Mouse (Mus musculus): ENCODE measurements at regions not wholly inside any gene's neighbourhood (a gene's known extent, or its start where the extent isn't known, plus 50 kb on each side); places are given as distances from the start of the nearest gene placed in this dataset.

GRCm38 (mm10) chr1:19881193-19881592 lies 672.5 kb downstream of the Tfap2b start:
- 37% methylated on average over 8 of the region's 8 CpGs for WGBS
- H3K36me3 ChIP-seq: no peaks in the 10 kb centered on the region
- no peaks in the 10 kb centered on the region for H3K9me3 ChIP-seq
- 0 out of 2 replicates have a peak overlapping the region, but pooled peaks have one; percentile 4 for H3K4me3 ChIP-seq
- ATAC-seq (ENCODE audit: low FRiP score): peak; percentile 69; the same call in 1 of the 2 replicates
- no peaks in the 10 kb centered on the region for H3K27me3 ChIP-seq
- no peak overlapping the region for H3K9ac ChIP-seq
- peak overlapping the region; percentile 43 for H3K4me2 ChIP-seq
- peaks cover 13% of the 10 kb centered on the region; the same call in 1 of the 2 replicates for H3K4me1 ChIP-seq (replicated peaks)
- no peak overlapping the region for H3K27ac ChIP-seq

- no peak overlapping the region for H3K27ac ChIP-seq
- no peaks in the 10 kb centered on the region for H3K9me3 ChIP-seq
- peaks cover 9% of the 10 kb centered on the region for H3K4me1 ChIP-seq (replicated peaks)
- H3K4me3 ChIP-seq: no peak overlapping the region
- WGBS: 57% methylated on average over 5 of the region's 5 CpGs
- no peaks in the 10 kb centered on the region for H3K27me3 ChIP-seq
- no peak overlapping the region for H3K4me2 ChIP-seq
- no peak overlapping the region for H3K9ac ChIP-seq
- ATAC-seq (ENCODE audit: low FRiP score): no peak
- H3K36me3 ChIP-seq: no peaks in the 10 kb centered on the region
Measured at GRCm38 (mm10) chr1:19899426-19899825, 690.7 kb downstream of the Tfap2b start.

DNA sequence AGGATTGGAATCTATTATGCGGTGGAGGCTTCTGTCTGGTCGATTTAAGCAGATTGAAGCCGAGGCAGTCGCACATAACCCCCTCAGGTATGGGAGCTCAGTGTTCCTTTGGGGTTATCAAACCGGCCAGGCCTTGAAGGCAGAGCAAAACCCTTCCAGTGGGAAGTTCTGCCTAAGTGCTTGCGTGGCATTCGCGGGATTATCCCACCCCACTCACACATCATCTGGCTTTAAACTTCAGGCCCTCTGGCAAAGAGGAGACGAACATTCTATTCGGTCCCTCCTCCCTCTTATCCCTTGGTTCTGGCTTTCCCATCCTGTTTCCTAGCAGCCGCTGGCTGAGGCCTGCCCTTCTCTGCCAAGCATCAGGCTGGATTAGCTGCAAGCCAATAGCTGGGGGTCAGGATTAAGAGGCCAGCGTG lies 691.2 kb downstream of the Tfap2b start:
- WGBS: 34% methylated on average over 12 of the region's 12 CpGs
- no peak overlapping the region for H3K9ac ChIP-seq
- H3K27ac ChIP-seq: no peak overlapping the region
- no peak overlapping the region for H3K4me3 ChIP-seq
- H3K4me1 ChIP-seq (replicated peaks): peaks cover 9% of the 10 kb centered on the region
- H3K27me3 ChIP-seq: no peaks in the 10 kb centered on the region
- no peaks in the 10 kb centered on the region for H3K9me3 ChIP-seq
- ATAC-seq (ENCODE audit: low FRiP score): 0 out of 2 replicates have a peak, but pooled peaks have one; percentile 39
- no peak overlapping the region for H3K4me2 ChIP-seq
- H3K36me3 ChIP-seq: no peaks in the 10 kb centered on the region

DNA sequence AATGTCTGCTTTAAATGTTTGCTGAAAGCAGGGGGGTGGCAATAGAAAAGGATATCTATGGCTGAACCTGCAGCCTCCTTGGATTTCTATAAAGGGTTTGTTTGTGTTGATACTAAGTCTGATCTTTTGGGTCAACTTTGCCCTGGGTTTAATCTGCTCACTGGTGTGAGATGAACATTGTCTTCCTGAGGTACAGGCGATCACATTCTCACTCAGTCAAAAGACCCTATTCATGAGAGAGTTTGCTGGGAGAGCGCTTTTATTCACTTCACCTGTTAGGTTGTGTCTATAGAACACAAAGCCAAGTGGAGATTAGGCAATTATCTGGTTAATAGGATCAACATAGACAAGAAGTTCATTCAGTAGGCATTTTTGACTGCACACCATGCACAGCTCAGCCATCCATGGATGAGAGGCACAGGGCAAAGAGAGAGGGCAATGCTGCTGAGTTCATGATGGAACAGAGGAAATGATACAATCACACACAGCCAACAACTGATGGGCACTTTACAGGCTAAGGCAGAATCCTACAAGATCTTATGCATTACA lies 692.3 kb downstream of the Tfap2b start:
- Histone ChIP-seq H3K27me3 (no peaks in the 10 kb centered on the region), H3K27ac (no peak overlapping the region), H3K36me3 (no peaks in the 10 kb centered on the region), H3K4me1 (replicated peaks) (peaks cover 9% of the 10 kb centered on the region), H3K9me3 (no peaks in the 10 kb centered on the region), H3K4me2 (no peak overlapping the region), H3K4me3 (no peak overlapping the region), H3K9ac (no peak overlapping the region)
- WGBS: 30% methylated on average over 2 of the region's 2 CpGs
- no peak for ATAC-seq (ENCODE audit: low FRiP score)

GRCm38 (mm10) chr1:19912194-19912846 lies 703.6 kb downstream of the Tfap2b start:
- H3K27me3 ChIP-seq: no peaks in the 10 kb centered on the region
- H3K36me3 ChIP-seq: no peaks in the 10 kb centered on the region
- no peaks in the 10 kb centered on the region for H3K4me1 ChIP-seq (replicated peaks)
- no peak overlapping the region for H3K27ac ChIP-seq
- 43% methylated on average over 2 of the region's 2 CpGs for WGBS
- H3K9ac ChIP-seq: no peak overlapping the region
- no peak for ATAC-seq (ENCODE audit: low FRiP score)
- no peaks in the 10 kb centered on the region for H3K9me3 ChIP-seq
- no peak overlapping the region for H3K4me3 ChIP-seq
- no peak overlapping the region for H3K4me2 ChIP-seq

DNA sequence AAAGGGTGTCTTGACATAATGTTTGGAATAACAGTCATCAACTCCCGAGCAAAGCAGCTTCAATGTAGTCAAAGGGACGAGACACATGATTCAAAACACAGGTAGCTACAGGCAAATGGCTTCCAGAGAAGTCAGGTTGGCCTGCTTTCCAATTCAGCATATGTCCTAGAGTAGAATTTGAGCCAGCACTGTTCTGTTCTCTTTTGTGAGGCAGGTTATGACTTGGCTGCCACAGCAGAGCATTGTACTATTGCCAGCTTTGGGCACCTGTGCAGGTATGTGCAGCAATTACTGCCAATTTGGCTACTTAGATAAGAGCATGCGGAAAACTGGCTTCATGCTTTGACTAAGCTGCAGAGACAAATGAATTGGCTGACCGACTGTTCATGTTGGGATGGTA lies 699.1 kb downstream of the Pkhd1 start:
- ATAC-seq (ENCODE audit: low FRiP score): no peak
- Histone ChIP-seq H3K27ac (no peak overlapping the region), H3K9me3 (no peaks in the 10 kb centered on the region), H3K27me3 (no peaks in the 10 kb centered on the region), H3K4me3 (no peak overlapping the region), H3K4me2 (no peak overlapping the region), H3K4me1 (replicated peaks) (no peaks in the 10 kb centered on the region), H3K9ac (no peak overlapping the region), H3K36me3 (no peaks in the 10 kb centered on the region)
- 93% methylated on average over 4 of the region's 4 CpGs for WGBS

DNA sequence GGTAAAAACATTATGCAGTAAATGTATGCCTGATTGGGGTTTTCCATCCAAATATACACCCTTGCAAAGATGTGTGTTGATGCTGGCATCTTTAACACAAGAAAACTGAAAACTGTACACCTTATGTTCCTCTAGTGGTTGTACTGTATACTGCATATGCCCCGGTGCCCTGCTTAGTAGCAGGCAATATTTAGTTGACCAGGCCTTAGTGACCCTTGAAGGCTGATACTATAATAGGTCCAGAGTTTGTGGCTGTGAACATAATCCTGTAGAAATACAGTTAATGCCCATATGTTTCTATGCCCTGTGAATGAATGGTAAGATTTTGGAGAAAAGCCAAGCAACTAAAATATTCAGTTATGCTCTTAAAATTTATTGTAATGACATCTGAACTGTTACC lies 690.7 kb downstream of the Pkhd1 start:
- Histone ChIP-seq H3K9ac (no peak overlapping the region), H3K27ac (no peak overlapping the region), H3K36me3 (no peaks in the 10 kb centered on the region), H3K4me1 (replicated peaks) (peaks cover 5% of the 10 kb centered on the region; the same call in 1 of the 2 replicates), H3K4me2 (no peak overlapping the region), H3K4me3 (no peak overlapping the region), H3K27me3 (no peaks in the 10 kb centered on the region), H3K9me3 (no peaks in the 10 kb centered on the region)
- ATAC-seq (ENCODE audit: low FRiP score): no peak
- 73% methylated on average over 1 of the region's 1 CpGs for WGBS

DNA sequence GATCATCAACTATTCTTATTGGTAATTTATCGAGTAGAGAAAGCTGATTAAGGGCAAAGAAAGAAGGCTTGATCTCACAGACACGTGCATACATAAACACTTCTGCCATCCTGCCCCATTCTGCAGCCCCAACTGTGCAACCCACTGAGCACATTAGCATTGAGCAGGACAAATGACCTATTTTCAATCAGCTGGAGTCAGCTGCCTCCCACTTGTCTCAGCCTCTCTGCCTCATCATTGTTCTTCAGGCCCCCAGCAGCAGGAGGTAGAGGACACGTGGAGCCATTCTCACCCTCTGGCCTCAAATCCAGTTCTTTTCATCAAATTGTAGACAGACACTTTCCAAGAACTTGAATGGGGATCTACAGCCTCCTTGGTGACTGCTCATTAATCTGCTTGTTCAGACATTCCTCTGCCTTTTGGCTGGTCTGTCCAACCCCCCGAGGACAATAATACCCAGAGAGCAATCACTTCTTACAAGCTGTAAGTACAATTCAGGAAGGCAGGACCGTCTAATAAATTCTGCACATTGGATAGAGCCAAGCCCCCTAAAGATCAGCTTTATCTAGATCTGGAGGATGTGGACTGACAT lies 690.0 kb downstream of the Pkhd1 start:
- no peaks in the 10 kb centered on the region for H3K9me3 ChIP-seq
- no peak overlapping the region for H3K4me3 ChIP-seq
- H3K4me1 ChIP-seq (replicated peaks): peaks cover 5% of the 10 kb centered on the region; the same call in 1 of the 2 replicates
- H3K4me2 ChIP-seq: no peak overlapping the region
- no peak overlapping the region for H3K9ac ChIP-seq
- WGBS: 5% methylated on average over 5 of the region's 5 CpGs
- H3K27ac ChIP-seq: no peak overlapping the region
- peak; percentile 86 for ATAC-seq (ENCODE audit: low FRiP score)
- no peaks in the 10 kb centered on the region for H3K36me3 ChIP-seq
- H3K27me3 ChIP-seq: no peaks in the 10 kb centered on the region

GRCm38 (mm10) chr1:19951050-19951679 lies 666.7 kb downstream of the Pkhd1 start:
- Histone ChIP-seq H3K4me3 (no peak overlapping the region), H3K36me3 (no peaks in the 10 kb centered on the region), H3K4me2 (peak overlapping the region; percentile 36), H3K4me1 (replicated peaks) (peaks cover 8% of the 10 kb centered on the region), H3K27me3 (no peaks in the 10 kb centered on the region), H3K9me3 (no peaks in the 10 kb centered on the region), H3K9ac (no peak overlapping the region), H3K27ac (no peak overlapping the region)
- ATAC-seq (ENCODE audit: low FRiP score): peak; percentile 88
- 7% methylated on average over 7 of the region's 7 CpGs for WGBS

DNA sequence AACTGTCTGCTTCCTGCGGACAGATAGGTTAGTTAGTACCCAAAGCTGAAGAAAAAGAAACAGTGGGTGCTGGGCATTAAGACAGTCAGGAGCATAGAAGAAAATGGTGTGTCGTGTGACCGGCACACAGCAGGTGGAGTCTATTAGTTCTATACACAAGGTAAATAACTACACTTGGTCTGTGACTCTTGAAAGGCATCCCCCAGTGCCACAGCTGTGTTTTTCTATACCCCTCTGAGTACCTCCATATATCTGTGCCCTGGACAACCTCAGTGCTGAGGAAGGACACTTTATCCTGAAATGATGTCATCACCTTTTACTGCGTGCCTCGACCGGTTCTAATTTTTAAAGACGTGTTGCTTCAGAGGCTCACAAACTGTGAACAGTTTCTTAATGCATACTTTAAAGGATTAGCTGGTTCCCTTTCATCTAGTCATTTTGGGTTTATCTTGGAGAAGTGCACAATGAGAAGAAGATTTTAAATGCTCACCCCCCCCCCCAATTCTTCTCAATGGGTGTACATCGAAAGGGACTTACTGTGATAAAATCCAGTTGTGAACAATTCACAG lies 666.1 kb downstream of the Pkhd1 start:
- H3K27me3 ChIP-seq: no peaks in the 10 kb centered on the region
- H3K4me2 ChIP-seq: peak overlapping the region; percentile 36
- H3K9me3 ChIP-seq: no peaks in the 10 kb centered on the region
- H3K27ac ChIP-seq: no peak overlapping the region
- no peaks in the 10 kb centered on the region for H3K36me3 ChIP-seq
- H3K4me1 ChIP-seq (replicated peaks): peaks cover 8% of the 10 kb centered on the region
- no peak overlapping the region for H3K4me3 ChIP-seq
- 29% methylated on average over 8 of the region's 8 CpGs for WGBS
- no peak overlapping the region for H3K9ac ChIP-seq
- ATAC-seq (ENCODE audit: low FRiP score): peak; percentile 69

DNA sequence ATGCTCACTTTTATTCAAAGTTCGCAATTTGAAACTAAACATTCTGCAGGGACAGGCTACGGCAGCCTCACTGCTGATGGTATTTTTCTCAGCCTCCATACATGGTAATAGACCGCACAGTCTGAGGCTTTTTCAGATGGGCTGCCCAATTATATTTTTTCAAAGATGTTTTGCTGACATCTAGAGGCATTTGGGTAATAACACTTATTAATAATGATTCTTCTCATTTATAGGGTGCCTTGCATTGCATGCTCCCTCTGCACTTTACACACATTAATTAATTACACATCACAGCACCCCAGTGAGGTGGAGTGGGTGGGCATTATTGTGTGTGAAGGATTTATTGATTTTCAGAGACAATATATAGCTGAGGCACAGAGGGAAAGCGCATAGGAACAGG lies 644.5 kb downstream of the Pkhd1 start:
- peak; percentile 85 for ATAC-seq (ENCODE audit: low FRiP score)
- Histone ChIP-seq H3K9me3 (no peaks in the 10 kb centered on the region), H3K4me1 (replicated peaks) (no peaks in the 10 kb centered on the region), H3K9ac (no peak overlapping the region), H3K27ac (no peak overlapping the region), H3K4me3 (no peak overlapping the region), H3K27me3 (0 out of 2 replicates have a peak, but pooled peaks cover 3% of the 10 kb centered on the region), H3K36me3 (no peaks in the 10 kb centered on the region), H3K4me2 (no peak overlapping the region)
- 38% methylated on average over 4 of the region's 4 CpGs for WGBS

DNA sequence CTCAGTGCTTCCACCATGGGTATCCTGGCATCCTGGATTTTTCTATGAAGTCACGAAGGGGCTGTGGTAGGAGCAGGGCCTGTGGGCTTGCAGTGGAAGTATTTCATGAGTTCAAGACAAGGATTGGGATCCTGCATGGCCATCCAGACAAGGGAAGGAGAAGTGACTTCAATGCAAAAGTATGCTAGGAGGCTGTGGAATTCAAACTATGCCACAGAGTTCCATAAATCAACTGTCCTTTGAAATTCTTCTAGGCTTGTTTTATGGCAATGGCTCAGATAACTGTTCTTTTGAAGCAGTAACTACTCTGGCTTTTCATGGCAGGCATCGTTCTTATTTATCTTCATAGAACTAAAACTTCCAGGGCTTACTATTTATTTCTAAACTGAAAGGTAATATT lies 643.9 kb downstream of the Pkhd1 start:
- H3K4me2 ChIP-seq: no peak overlapping the region
- no peaks in the 10 kb centered on the region for H3K9me3 ChIP-seq
- no peak overlapping the region for H3K27ac ChIP-seq
- H3K27me3 ChIP-seq: 0 out of 2 replicates have a peak, but pooled peaks cover 3% of the 10 kb centered on the region
- WGBS: 49% methylated on average over 2 of the region's 2 CpGs
- H3K9ac ChIP-seq: no peak overlapping the region
- no peaks in the 10 kb centered on the region for H3K36me3 ChIP-seq
- ATAC-seq (ENCODE audit: low FRiP score): no peak
- H3K4me3 ChIP-seq: no peak overlapping the region
- no peaks in the 10 kb centered on the region for H3K4me1 ChIP-seq (replicated peaks)

All from hindbrain, embryonic 13.5 days (tissue).